Mouse (Mus musculus) Muller cell, postnatal 12 days (primary cell): ENCODE measurements at regions not wholly inside any gene's neighbourhood (a gene's known extent, or its start where the extent isn't known, plus 50 kb on each side); places are given as distances from the start of the nearest gene placed in this dataset.
A peak's percentile ranks its signal among the peaks of the same experiment; 100 is the strongest.

ENCODE experiments used
- DNase-seq: peaks from one replicate; pipeline ENCODE4 v3.0.0-alpha.2; 2015; ENCODE audit errors: inconsistent ontology term

DNA sequence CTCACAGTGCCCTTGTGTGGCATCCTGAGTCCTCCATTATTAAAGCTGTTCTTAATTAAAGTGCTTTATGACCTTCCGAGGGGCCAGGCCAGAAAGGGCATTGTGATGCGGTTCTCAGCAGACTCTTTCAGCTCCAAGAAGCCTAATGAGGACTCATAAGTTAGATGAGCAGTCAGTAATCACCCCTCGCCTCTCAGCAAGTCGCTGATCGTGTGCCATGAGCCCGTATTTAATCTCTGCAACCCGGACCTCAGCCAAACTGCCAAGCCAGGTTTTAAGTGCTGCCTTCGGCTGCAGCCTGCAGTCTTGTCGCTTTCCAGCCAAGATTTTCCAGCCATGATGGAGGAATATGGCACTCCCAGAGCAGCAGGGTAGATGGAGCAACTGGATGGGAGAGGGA is 56.1 kb upstream of the Rbfox1 start:
- DNase-seq, result no peak

DNA sequence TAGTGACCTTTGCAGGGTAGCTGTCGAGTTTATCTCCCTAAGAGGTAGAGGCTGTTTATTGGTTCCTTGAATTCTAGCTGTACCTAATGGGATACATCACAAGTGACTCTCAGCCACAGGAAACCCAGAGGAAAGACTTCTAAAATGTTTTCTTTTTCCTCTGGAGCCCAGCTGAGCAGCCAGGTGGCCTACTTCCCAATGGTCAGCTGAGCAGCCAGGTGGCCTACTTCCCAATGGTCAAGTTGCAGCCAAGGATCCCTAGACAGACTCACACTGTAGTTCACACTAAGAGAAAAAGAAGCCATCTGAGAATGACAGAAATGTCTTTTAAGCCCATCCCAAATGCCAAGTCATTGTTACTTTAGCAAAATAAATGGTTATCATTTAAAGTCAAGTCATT is 61.8 kb upstream of the Rbfox1 start:
- DNase-seq, result no peak

DNA sequence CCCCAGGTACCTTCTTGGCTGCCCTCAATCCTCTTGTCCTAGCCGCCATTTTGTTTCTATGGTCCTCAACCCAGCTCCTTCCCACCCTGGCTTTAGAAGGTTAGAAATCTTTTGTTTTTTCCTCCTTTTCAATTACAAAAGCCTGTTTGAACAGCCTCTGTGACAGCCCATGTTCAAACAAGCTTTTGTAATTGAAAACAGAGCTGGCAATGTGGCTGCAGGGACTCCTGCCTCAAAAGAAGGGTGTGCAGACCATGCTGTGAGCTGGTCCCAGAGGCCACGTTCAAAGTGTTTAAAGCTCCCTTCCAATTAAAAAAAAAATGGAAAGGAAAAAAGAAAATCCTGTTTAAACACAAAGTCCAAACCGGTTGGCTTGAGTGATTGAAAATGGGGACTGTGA is 68.0 kb upstream of the Rbfox1 start:
- DNase-seq, result no peak

DNA sequence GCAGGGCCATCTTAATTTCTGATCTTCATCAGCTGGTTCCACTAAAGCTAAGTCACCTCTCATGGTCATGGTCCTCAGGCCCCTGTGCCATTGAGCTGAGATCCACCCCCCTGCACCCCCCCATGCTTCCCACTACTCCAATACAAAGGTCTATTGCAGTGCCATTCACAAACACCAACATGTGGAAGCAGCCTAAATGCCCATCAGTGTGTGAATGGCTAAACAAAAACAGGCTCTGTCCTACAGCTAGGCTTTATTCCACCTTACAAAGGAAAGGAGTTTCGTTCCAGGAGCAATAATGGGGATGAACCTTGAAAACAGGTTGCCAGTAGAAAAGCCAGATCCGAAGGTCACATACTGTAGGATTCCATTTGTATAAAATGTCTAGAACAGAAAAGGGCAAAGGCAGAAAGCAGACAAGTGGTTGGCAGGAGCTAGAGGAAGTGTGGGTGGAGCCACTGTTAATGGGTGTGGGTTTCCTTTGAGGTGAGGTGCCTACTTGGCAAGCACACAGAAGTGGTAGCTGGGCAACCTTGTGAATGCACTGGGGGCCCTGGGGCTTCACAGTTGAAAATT is 72.8 kb upstream of the Rbfox1 start:
- no peak for DNase-seq

DNA sequence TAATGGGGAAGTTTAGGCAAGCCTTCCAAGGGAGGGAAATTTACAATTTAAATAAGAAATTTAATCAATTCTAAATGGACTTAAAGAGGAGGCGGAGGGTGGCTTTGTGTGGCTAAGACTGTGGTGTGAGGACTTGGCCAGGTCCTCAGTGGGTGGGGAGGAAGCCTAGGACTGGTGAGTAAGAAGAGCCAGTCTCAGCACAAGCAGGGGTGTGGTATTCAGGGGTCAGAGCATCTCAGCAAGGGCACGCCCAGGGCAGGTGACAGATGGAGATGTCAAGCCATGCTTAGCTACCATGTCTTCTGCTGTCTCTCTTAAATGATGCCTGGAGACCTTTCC is 73.5 kb upstream of the Rbfox1 start:
- no peak for DNase-seq

DNA sequence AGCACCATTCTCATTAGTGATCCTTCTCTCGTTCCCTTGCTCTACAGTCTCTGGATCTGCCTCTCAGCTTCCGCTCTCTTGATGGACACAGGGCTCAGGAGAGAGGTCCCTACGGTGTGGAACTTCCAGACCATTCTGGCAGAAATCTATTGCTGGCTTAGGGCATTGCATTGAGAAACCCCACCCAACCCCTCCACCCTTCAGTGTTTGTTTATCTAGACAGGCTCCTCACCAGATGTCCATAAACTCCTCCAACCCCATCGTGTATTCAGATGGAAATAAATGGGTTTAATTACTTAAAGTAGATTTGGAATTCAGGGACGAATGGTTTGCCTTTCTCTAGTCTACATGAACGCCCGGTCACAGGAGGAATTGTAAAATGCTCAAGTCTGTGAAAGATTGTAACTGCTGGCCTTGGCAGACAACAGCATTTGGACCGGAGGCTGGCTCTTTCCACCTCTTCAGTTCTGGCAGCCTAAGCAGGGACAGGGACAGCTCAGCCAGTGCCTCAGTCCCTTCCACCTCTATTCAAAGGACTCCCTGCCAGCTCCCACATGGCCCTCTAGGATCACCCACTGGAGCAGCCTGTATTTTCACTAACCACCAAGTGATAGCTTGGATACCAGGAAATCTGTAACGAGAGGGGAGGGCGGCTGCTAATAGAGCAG is 74.0 kb upstream of the Rbfox1 start:
- peak; percentile 4 for DNase-seq

DNA sequence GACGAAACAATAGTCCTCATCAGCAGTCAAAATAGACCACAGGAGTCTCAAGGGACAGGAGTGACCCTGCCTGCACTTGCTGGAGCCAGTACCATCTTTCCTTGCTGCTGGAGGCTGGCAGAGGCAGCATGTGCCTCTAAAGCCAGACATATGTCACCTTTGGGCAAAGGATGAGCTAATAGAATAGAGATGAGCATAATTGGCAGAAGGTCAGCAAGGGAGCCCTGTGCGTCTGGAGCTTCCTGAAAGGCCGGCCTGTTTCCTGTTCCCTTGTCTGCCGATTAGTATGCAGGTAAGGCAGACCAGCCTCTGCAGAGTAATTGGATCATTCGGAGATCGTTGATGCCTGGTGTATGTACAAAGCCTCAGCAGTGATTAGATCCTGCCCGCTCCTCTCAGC is 87.0 kb upstream of the Rbfox1 start:
- DNase-seq, result no peak

DNA sequence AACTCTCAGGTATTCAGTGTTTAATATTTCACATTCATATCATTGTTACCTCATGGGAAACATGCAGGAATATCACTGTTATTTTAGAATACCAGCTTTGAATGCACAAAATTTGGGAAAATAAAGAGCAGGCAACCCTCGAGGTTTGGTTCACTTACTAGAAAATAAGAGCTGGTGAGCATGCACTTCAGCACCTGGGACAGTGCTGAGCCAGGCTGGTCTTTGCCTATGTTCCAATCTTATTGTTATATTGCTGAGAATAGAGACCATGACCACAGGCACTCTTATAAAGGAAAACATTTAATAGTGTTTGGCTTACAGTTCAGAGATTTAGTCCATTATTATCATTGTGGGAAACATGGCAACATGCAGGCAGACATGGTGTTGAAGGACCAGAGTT is 92.9 kb upstream of the Rbfox1 start:
- no peak for DNase-seq

DNA sequence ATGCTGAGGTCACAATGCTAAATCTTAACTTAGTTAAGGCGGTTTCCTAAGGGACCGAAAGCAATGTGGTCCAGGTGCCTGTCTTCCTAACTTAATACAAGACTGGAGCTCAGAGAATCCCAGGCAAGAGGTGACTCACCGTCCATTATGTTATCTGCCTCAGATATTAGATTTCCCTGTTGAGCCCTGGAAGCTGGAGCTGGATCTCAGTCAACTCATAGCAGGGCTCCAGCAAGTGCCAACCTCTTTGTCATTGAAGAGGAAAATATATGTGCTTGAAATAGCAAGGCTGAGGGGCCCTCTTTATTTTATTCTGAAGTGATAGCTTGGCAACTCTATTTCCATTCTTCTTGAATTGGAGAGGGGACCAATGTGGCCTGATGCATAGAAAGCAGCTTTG is 95.0 kb upstream of the Rbfox1 start:
- no peak for DNase-seq

DNA sequence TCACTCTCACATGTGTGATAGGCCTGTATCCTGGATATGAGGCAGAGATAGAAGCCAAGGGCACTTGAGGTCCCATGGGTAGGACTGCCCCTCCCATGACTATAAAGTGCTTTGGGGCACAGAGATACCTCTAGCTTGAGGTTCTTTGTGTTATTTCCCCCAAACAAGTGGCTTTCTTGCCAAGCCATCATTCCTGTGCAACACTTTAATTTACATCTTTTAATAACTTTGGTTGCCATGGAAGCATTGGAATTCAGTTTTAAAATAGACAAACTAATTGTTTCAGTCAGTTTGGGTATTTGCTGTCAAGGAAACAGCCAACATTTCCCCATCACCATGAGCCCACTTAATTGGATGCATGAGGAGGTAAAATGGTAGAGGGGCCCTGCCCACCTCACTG is 97.9 kb upstream of the Rbfox1 start:
- DNase-seq, result no peak

DNA sequence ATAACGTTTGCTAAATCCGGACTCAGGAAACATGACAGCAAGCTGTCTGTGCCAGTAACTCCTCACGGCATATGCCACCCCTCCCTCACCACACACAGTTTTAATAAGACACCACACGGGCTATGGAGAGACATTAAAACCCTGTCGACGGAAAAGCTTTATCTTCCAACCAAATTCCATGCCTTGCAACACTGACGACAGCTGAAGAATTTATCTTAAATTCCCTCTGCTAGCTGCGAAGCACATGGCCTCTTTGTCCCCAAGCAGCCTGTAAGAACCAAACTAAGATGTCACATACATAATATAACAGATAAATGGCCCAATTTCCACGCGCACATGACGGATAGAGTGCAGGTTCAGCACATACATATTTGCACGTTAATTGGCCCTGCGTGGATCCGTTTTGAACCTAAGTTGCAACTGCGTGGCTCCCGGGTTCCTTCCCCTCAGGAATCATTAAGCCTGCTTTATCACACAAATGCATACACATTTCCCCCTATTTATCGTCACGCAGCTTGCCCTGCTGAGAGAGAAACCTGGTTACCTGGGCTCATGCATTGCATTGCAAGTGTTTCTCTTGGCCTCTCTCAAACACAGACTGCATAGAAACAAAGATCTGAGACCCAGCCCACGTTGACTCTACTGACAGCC is 118.3 kb upstream of the Rbfox1 start:
- DNase-seq, result no peak

DNA sequence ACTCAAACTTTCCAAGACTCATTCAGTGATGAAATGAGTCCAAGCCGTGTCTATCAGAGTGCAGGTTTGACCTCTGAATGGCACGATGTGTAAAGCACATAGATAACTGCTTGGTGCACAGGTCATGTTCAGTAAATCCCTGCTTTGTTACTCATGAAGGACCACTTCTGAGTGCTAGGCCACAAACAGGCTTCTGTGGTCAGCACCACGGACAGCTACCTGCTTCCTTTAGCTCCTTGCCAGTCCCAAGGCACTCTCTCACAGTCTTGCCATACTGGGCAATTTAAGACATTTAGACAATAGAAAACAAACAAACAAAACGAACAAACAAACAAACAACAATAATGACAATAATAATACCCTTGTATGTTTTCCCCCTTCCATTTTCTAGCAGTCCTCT is 120.0 kb upstream of the Rbfox1 start:
- DNase-seq, result peak; percentile 17

DNA sequence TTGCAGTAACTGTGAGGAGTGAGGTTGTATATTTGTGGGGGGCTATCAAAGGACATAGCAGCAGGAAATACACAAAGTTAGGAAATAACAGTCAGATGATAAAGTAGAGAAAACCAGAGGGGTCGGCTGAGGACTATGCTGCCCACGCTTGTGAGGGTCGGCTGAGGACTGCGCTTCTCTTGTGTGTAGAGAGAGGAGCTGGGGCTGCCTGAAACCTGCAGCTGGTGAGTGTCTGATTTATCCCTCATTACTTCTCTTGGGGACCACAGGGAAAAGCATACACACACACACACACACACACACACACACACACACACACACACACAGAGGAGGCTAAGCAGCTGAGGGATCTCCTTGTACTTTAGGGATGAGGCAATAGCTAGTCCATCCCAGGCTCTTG is 124.3 kb upstream of the Rbfox1 start:
- no peak for DNase-seq

DNA sequence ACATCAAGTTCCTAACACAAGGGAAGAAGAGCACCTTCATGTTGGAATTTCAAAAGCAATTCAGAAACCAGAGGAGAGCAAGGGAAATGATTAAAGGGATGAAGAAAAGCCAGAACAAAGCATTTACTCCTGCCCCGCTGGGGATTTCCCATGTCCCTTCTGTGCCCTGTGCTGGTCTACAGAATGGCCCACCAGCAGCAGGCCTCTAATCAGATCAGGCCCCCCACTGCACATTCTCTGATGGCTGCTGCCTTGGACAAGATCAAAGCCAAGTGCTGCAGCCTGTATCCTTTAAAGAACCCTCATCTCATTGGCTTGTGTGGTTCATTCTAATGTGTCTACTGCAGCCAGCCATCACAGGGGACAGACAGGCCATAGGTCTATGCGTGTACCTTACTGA is 126.1 kb upstream of the Rbfox1 start:
- DNase-seq, result no peak

DNA sequence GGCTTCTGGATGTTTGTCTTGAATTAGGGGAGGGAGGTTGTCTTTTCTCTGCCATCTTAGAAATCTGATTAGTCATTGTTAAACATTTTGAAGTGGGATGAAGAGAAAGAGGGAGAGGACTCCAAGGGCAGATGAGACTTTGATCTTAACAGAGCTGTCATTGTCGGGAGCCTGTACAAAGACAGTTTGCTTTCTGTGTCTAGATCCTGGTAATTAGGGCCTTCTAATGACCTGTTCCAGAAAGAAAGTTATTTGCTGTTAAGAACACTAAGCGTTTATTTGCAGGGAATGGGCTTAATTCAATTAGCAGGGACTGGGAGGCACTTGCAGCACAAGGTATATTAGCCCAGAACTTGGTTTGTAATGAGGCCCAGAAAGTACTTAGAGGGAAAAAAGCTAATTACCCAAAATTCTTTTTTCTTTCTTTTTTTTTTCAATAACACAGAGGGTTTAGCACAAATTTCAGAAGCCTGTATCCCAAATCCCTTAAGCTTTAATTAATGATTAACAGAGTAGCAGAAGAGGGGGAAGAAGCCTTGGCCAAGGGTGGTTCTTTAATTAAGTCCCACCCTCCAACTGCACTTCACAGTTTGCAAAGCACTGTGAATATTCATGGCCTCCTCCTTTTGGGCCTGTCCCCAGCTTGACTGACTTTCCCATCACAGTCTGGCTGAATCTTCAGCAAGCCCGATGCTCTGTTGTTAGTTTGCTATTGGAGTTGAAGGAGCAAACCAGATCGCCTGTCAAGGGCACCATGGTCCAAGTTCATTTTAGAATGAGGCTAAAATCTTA is 142.2 kb upstream of the Rbfox1 start:
- peak; percentile 52 for DNase-seq

DNA sequence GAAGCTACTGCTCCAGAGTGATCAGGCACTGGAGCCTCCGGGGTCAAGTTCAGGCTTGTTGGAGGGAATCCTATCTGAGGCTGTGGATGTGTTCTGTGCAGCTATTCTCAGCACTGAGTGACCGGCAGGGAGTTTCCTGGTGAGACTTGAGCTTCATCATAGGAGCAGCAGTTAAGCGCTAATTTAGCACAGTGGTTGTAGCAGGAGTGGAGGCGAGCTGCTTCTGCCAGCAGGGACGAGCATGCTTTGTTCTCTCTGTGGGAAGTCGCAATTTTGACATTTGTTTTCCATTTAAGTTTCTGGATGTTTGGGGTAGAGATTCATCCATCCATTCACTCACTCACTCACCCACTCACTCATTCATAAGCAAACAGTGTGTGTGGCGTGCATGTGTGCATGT is 144.4 kb upstream of the Rbfox1 start:
- DNase-seq, result no peak

DNA sequence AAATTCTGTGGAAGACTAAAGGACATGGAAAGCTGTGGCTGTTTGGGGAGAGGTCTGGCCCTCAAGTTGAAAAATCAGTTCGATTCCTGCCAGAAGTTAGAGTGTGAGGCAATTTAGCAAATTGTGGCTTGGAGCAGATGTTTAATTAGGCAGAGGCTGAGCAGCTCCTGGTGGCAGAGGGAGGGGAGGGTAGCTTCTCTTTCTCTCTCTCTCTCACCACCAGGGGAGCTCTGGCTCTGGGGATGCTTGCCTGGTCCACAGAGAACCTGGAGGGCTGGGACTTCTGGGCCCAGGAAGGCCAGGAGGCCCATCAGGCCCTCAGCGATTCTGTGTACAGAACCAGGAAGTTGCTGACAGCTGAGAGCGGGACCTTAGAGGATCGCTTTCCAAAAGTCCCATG is 151.5 kb upstream of the Rbfox1 start:
- no peak for DNase-seq

DNA sequence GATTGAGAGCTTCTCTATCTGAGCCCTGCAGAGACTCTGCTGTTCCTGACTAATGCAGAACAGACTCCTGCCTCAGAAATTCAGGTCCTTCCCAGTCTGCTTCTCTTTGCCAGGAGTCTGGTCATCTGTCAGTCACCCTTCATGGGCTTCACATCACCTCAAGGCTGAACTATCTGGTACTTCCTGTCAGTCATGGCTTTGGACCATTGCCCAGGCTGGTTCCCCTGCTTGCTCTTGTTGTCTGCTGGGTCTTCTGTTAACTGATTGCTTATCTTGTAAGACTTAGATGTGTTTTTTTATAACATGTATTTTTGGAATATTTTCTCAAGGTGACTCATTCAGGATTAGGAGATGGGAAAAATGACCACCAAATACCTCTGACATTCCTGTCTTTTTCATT is 162.6 kb upstream of the Rbfox1 start:
- DNase-seq, result peak; percentile 72

DNA sequence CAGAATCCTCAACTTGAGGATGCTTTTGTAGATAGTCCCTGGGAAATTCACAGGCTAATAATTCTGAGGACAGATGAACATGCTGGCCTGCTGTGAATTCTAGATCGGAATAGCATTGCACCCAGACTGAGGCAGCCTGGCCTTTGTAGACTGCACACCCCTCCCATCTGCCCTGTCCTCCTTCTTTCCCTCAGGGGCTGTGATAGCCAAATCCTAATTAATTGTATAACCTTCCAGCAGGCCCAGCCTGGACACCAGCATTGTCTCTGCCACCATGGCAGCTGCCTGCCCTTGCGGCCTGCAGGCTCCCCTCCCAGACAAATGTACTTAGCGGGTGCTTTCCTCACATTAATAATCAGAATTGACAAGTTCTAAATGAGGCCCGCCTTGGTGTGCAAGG is 171.7 kb upstream of the Rbfox1 start:
- DNase-seq, result no peak

DNA sequence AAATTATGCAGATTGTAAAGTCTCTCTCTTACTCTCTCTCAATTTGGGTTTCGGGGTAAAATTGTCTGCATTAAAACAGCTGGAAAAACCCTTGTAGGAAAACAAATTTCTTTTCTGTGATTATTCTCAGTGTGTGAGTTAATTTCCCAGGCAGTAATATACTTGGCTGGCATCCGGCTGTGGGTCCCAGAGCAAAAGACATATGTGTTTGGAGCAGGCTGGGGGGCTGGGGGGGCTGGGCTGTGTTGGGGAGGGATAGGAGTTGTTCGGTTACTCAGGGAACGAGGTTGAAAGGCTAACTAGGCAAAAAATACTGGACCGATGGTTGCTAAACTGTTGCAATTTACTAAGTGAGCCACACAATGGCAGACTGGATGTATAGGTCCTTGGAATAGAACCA is 175.3 kb upstream of the Rbfox1 start:
- DNase-seq, result no peak

DNA sequence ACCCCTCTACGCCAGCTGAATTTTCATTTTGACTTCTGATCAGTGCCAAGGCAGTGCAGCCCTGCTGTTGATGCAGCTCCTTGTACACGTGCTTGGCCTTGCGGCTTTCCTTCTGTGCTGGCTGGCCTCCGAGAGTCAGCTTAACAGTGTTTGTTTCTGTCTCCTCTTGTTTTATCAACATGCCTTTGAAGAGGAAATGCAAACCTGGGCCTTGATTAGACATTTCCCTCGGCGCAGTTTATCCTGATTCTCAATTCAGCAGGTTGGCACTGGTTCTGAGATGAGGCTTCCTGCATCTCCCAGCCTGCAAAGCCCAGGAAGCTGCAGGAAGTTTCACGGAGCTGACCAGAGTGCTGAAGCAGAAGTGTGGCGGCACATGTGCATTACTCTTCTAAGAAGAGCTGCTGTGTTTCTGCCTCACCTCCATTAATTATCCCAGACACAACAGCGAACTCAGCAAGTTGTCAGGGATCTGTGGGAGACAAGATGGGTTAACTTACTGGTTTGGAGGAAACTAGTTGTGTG is 184.4 kb upstream of the Rbfox1 start:
- peak; percentile 5 for DNase-seq

DNA sequence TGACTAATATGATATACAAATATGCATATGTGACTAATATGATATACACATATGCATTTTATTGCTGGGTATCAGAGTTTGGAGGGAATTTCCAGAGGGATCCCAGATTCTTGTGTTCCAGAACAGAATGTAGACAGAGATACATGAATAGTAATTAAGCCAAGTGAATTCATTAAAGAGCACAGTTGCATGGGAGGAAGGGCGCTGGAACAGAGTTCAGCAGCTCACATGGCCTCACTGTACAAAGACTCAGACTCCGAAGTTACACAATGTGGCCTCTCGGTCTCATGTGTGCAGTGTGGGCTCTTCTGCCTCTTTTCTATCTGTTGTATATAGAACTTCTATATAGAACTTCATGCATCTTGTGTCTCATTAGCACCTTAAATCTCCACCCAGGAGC is 196.8 kb upstream of the Rbfox1 start:
- no peak for DNase-seq
